Mouse (Mus musculus) inflammation-experienced regulatory T-cells (primary cell): Measurements from ENCODE around the gene Col26a1. TPM values are rescaled to one million over a fixed set of nuclear protein-coding genes. Genes with fewer than 3 reads are reported as not detected.

ENCODE experiments used
- polyA plus RNA-seq, 2 experiments: library from polyadenylated mRNA; unstranded; fragments of 100-300 nt; shearing (Covaris generic); gene quantifications; one replicate each; pipeline ENCODE4 v1.2.1; 2017

Col26a1 gene
- 1 to 10 TPM in 1 of 2 experiments, under 1 TPM in 1; 0.76 to 6.1 TPM for polyA plus RNA-seq

GRCm38 (mm10) chr5:136882788-136883439, at the start of gene Col26a1:
Col26a1 (minus strand) TSS chr5:136883209.

DNA sequence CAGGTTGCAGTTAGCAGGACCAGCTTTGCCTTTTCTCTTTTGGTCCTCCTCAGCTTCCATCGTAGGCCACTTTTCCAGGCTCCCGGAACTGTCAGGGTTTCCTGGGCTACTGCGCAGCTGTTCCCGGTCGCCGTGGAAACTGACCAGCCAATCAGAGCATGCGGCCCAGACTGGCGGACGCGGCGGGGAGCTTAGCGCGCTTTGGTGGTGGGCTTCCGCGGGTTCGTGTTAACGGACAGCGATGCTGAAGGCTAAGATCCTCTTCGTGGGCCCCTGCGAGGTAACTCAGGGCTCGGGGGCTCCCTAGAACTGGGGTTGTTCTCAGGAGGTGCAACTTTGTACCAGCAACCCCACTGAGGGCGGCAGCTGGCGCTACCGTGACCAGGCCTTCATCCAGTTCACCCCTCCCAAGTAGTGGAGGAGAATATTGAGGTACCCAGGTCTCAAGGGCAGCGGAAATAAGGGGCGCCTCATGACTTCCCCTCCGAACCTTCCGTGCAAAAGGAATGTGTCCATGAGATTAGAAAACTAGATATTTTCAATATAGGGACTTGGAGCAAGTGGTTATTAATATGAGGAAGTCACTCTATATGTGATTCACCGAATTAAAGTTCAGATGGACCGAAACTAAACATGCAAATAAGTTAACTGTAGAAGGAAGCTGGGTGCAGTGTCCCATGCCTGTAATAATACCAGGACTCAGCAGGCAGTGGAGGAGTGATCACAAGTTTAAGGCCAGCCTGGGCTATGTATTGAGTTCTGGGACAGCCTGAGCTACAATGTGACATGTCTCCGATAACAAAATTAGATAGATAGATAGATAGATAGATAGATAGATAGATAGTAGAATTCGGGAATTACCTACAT, 25.2 kb upstream of the Col26a1 start, which contains the start of gene Ift22:
Gene Ift22 (plus strand): TSS at position 160 of the 867 bp plus-strand sequence.

DNA sequence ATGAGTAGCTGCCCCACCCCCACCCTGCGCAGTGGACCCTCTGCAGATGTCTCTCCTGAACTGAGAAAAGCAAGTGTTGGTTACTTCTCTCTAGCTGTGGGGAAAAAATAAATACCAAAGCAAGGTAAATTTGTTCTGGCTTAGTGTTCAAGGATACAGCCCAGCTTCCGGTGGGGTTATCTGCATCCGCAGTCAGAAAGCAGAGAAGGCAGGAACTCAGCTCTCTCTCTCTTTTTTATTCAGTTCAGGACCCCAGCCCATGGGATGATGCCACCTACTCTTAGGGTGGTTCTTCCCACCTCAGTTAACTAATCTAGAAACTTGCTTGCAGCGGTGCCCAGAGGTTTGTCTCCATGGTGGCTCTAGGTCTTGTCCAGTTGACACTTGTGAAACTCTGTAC, 190.2 kb downstream of the Col26a1 start, which contains the start of gene Myl10:
Gene Myl10 (plus strand): TSS at position 363 of the 400 bp plus-strand sequence.

Other genes with a start within 250 kb of the Col26a1 start
- under 1 TPM in 1 of 2 experiments, not detected in 1; 0.31 TPM for gene Myl10, start 190.1 kb downstream of the Col26a1 start, polyA plus RNA-seq
- 1 to 10 TPM; 7.7 to 9.2 TPM for gene Ift22, start 24.9 kb upstream of the Col26a1 start, polyA plus RNA-seq
- 100 to 1,000 TPM; 204 to 262 TPM for gene Fis1, start 70.1 kb upstream of the Col26a1 start, polyA plus RNA-seq
- not detected for gene Cldn15, start 83.4 kb upstream of the Col26a1 start, polyA plus RNA-seq
- gene Plod3, start 103.8 kb upstream of the Col26a1 start, polyA plus RNA-seq = 10 to 100 TPM in 1 of 2 experiments, 1 to 10 TPM in 1; 9.8 to 16.2 TPM
- gene Znhit1, start 104.8 kb upstream of the Col26a1 start, polyA plus RNA-seq = 10 to 100 TPM; 41.9 to 59.2 TPM
- gene Vgf, start 143.2 kb upstream of the Col26a1 start, polyA plus RNA-seq = not detected
- gene Ap1s1, start 162.9 kb upstream of the Col26a1 start, polyA plus RNA-seq = 10 to 100 TPM; 71.3 to 86.8 TPM
- gene Serpine1, start 189.1 kb upstream of the Col26a1 start, polyA plus RNA-seq = 1 to 10 TPM in 1 of 2 experiments, under 1 TPM in 1; 0.14 to 1.6 TPM
- gene Trim56, start 233.0 kb upstream of the Col26a1 start, polyA plus RNA-seq = 10 to 100 TPM; 11.7 to 16.4 TPM